Mouse (Mus musculus) right cerebral cortex, postnatal 25 days (tissue): ENCODE results near the gene Commd3.

Experiments used
- DNase-seq: peaks from one replicate; pipeline ENCODE4 v3.0.0; 2022

Commd3 gene

DNA sequence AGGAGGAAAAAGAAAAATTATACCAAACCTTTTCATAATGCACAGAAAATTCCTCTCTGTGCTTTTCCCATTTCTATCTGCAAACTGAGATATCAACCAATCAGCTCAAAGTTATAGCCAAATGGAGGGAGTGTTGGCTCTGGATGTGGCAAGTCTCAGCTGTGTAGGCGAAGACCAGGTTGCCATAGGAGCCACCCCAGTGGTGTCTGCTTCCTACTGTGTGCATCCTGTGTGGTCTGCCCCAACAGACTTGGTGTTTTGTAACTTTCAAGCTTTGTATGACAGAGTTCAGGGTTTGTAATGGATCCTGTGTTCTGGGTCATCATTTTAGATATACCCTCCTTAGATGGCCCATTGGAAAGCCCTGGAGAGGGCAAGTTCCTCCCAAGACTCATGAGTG is 52.3 kb downstream of the Commd3 start:
- DNase-seq, result no peak
